Mouse (Mus musculus): Measurements from ENCODE around the gene Herpud2. TPM values are rescaled to one million over a fixed set of nuclear protein-coding genes. Genes with fewer than 3 reads are reported as not detected.

The Herpud2 gene
- polyA plus RNA-seq, 1 experiment, result 47.2 TPM

- 14% methylated on average over 7 of the region's 7 CpGs for WGBS
- TF ChIP-seq POLR2A (IDR thresholded peaks at IDR 0.05; ENCODE audit: control insufficient read depth, extremely low read depth, insufficient read depth, low read length, poor library complexity) (no peak), CTCF (IDR thresholded peaks at IDR 0.05; ENCODE audit: borderline replicate concordance, control insufficient read depth, extremely low read depth, insufficient read depth, low read length, poor library complexity) (no peak)
- H3K27ac ChIP-seq (ENCODE audit: control insufficient read depth, insufficient read depth, low read length), result peak overlapping the region; percentile 63
- DNase-seq, result peak; percentile 14
- no peaks in the 10 kb centered on the region for H3K36me3 ChIP-seq (ENCODE audit: control insufficient read depth, insufficient read depth, low read length)
- H3K27me3 ChIP-seq (ENCODE audit: control insufficient read depth, insufficient read depth, low read length), result no peaks in the 10 kb centered on the region
- H3K4me1 ChIP-seq (replicated peaks; ENCODE audit: control insufficient read depth, insufficient read depth, low read length), result peaks cover 15% of the 10 kb centered on the region
- no peak overlapping the region for H3K4me3 ChIP-seq (ENCODE audit: control insufficient read depth, insufficient read depth, low read length)
Measured at GRCm38 (mm10) chr9:25185854-25186253, 34.2 kb upstream of the Herpud2 start.

- H3K27ac ChIP-seq (ENCODE audit: control insufficient read depth, insufficient read depth, low read length), result no peak overlapping the region
- 55% methylated on average over 2 of the region's 2 CpGs for WGBS
- H3K27me3 ChIP-seq (ENCODE audit: control insufficient read depth, insufficient read depth, low read length), result no peaks in the 10 kb centered on the region
- TF ChIP-seq CTCF (IDR thresholded peaks at IDR 0.05; ENCODE audit: borderline replicate concordance, control insufficient read depth, extremely low read depth, insufficient read depth, low read length, poor library complexity) (no peak), POLR2A (IDR thresholded peaks at IDR 0.05; ENCODE audit: control insufficient read depth, extremely low read depth, insufficient read depth, low read length, poor library complexity) (no peak)
- no peak for DNase-seq
- H3K4me1 ChIP-seq (replicated peaks; ENCODE audit: control insufficient read depth, insufficient read depth, low read length), result peaks cover 15% of the 10 kb centered on the region
- no peak overlapping the region for H3K4me3 ChIP-seq (ENCODE audit: control insufficient read depth, insufficient read depth, low read length)
- H3K36me3 ChIP-seq (ENCODE audit: control insufficient read depth, insufficient read depth, low read length), result no peaks in the 10 kb centered on the region
Measured at GRCm38 (mm10) chr9:25184606-25185005, 33.0 kb upstream of the Herpud2 start.

GRCm38 (mm10) chr9:25178066-25178465, 26.4 kb upstream of the Herpud2 start:
- Histone ChIP-seq H3K4me3 (ENCODE audit: control insufficient read depth, insufficient read depth, low read length) (no peak overlapping the region), H3K36me3 (ENCODE audit: control insufficient read depth, insufficient read depth, low read length) (no peaks in the 10 kb centered on the region), H3K4me1 (replicated peaks; ENCODE audit: control insufficient read depth, insufficient read depth, low read length) (peaks cover 9% of the 10 kb centered on the region), H3K27ac (ENCODE audit: control insufficient read depth, insufficient read depth, low read length) (no peak overlapping the region), H3K27me3 (ENCODE audit: control insufficient read depth, insufficient read depth, low read length) (no peaks in the 10 kb centered on the region)
- no peak for DNase-seq
- no peak for TF ChIP-seq CTCF (IDR thresholded peaks at IDR 0.05; ENCODE audit: borderline replicate concordance, control insufficient read depth, extremely low read depth, insufficient read depth, low read length, poor library complexity)
- no peak for TF ChIP-seq POLR2A (IDR thresholded peaks at IDR 0.05; ENCODE audit: control insufficient read depth, extremely low read depth, insufficient read depth, low read length, poor library complexity)
- 93% methylated on average over 3 of the region's 3 CpGs for whole genome bisulfite sequencing

GRCm38 (mm10) chr9:25177201-25177600, 25.6 kb upstream of the Herpud2 start:
- no peak overlapping the region for H3K27ac ChIP-seq (ENCODE audit: control insufficient read depth, insufficient read depth, low read length)
- DNase-seq, result no peak
- TF ChIP-seq CTCF (IDR thresholded peaks at IDR 0.05; ENCODE audit: borderline replicate concordance, control insufficient read depth, extremely low read depth, insufficient read depth, low read length, poor library complexity) (no peak), POLR2A (IDR thresholded peaks at IDR 0.05; ENCODE audit: control insufficient read depth, extremely low read depth, insufficient read depth, low read length, poor library complexity) (no peak)
- H3K27me3 ChIP-seq (ENCODE audit: control insufficient read depth, insufficient read depth, low read length), result no peaks in the 10 kb centered on the region
- peaks cover 10% of the 10 kb centered on the region for H3K4me1 ChIP-seq (replicated peaks; ENCODE audit: control insufficient read depth, insufficient read depth, low read length)
- H3K36me3 ChIP-seq (ENCODE audit: control insufficient read depth, insufficient read depth, low read length), result no peaks in the 10 kb centered on the region
- H3K4me3 ChIP-seq (ENCODE audit: control insufficient read depth, insufficient read depth, low read length), result no peak overlapping the region
- 97% methylated on average over 5 of the region's 5 CpGs for WGBS

GRCm38 (mm10) chr9:25176562-25176961, 24.9 kb upstream of the Herpud2 start:
- Histone ChIP-seq H3K27me3 (ENCODE audit: control insufficient read depth, insufficient read depth, low read length) (no peaks in the 10 kb centered on the region), H3K36me3 (ENCODE audit: control insufficient read depth, insufficient read depth, low read length) (no peaks in the 10 kb centered on the region), H3K27ac (ENCODE audit: control insufficient read depth, insufficient read depth, low read length) (no peak overlapping the region), H3K4me1 (replicated peaks; ENCODE audit: control insufficient read depth, insufficient read depth, low read length) (peaks cover 10% of the 10 kb centered on the region), H3K4me3 (ENCODE audit: control insufficient read depth, insufficient read depth, low read length) (no peak overlapping the region)
- WGBS, result 100% methylated on average over 1 of the region's 1 CpGs
- TF ChIP-seq POLR2A (IDR thresholded peaks at IDR 0.05; ENCODE audit: control insufficient read depth, extremely low read depth, insufficient read depth, low read length, poor library complexity) (no peak), CTCF (IDR thresholded peaks at IDR 0.05; ENCODE audit: borderline replicate concordance, control insufficient read depth, extremely low read depth, insufficient read depth, low read length, poor library complexity) (no peak)
- DNase-seq, result no peak

GRCm38 (mm10) chr9:25175978-25176377, 24.4 kb upstream of the Herpud2 start:
- TF ChIP-seq POLR2A (IDR thresholded peaks at IDR 0.05; ENCODE audit: control insufficient read depth, extremely low read depth, insufficient read depth, low read length, poor library complexity) (no peak), CTCF (IDR thresholded peaks at IDR 0.05; ENCODE audit: borderline replicate concordance, control insufficient read depth, extremely low read depth, insufficient read depth, low read length, poor library complexity) (no peak)
- 88% methylated on average over 6 of the region's 6 CpGs for WGBS
- Histone ChIP-seq H3K27ac (ENCODE audit: control insufficient read depth, insufficient read depth, low read length) (no peak overlapping the region), H3K4me1 (replicated peaks; ENCODE audit: control insufficient read depth, insufficient read depth, low read length) (peaks cover 10% of the 10 kb centered on the region), H3K27me3 (ENCODE audit: control insufficient read depth, insufficient read depth, low read length) (no peaks in the 10 kb centered on the region), H3K36me3 (ENCODE audit: control insufficient read depth, insufficient read depth, low read length) (no peaks in the 10 kb centered on the region), H3K4me3 (ENCODE audit: control insufficient read depth, insufficient read depth, low read length) (no peak overlapping the region)
- no peak for DNase-seq

- 82% methylated on average over 5 of the region's 5 CpGs for WGBS
- Histone ChIP-seq H3K36me3 (ENCODE audit: control insufficient read depth, insufficient read depth, low read length) (no peaks in the 10 kb centered on the region), H3K4me3 (ENCODE audit: control insufficient read depth, insufficient read depth, low read length) (no peak overlapping the region), H3K4me1 (replicated peaks; ENCODE audit: control insufficient read depth, insufficient read depth, low read length) (peaks cover 10% of the 10 kb centered on the region), H3K27me3 (ENCODE audit: control insufficient read depth, insufficient read depth, low read length) (no peaks in the 10 kb centered on the region), H3K27ac (ENCODE audit: control insufficient read depth, insufficient read depth, low read length) (no peak overlapping the region)
- TF ChIP-seq POLR2A (IDR thresholded peaks at IDR 0.05; ENCODE audit: control insufficient read depth, extremely low read depth, insufficient read depth, low read length, poor library complexity) (no peak), CTCF (IDR thresholded peaks at IDR 0.05; ENCODE audit: borderline replicate concordance, control insufficient read depth, extremely low read depth, insufficient read depth, low read length, poor library complexity) (no peak)
- no peak for DNase-seq
Measured at GRCm38 (mm10) chr9:25175039-25175442, 23.4 kb upstream of the Herpud2 start.
